Mouse (Mus musculus) embryonic facial prominence, embryonic 15.5 days (tissue): Measurements from ENCODE around the gene Sgms1. TPM values are rescaled to one million over a fixed set of nuclear protein-coding genes. Genes with fewer than 3 reads are reported as not detected.
"Not testable (repeated sequence)": the region's sequence is repeated elsewhere in the genome, so short reads cannot be mapped to it uniquely, and the experiment has no call there.

ENCODE experiments used
- ATAC-seq: fragments of 200-750 bp; cut with Nextera tagmentation; 2 replicates; pipeline ENCODE4 v1.8.0; 2017; ENCODE audit warnings: low read depth, moderate TSS enrichment; ENCODE audit not compliant: insufficient number of reproducible peaks, low FRiP score, low TSS enrichment
- H3K27ac ChIP-seq: fragments of 300-500 bp; sonication (generic); replicated peaks from 2 replicates; pipeline ENCODE4 v1.5.1; 2015; ENCODE audit warnings: mild to moderate bottlenecking, inconsistent platforms
- H3K27me3 ChIP-seq: fragments of 300-500 bp; sonication (generic); 2 replicates; pipeline ENCODE4 v1.6.1; 2015; ENCODE audit warnings: inconsistent platforms
- H3K36me3 ChIP-seq: fragments of 300-500 bp; sonication (generic); 2 replicates; pipeline ENCODE4 v1.6.1; 2015; ENCODE audit warnings: mild to moderate bottlenecking, inconsistent platforms
- H3K4me1 ChIP-seq: fragments of 300-500 bp; sonication (generic); 2 replicates; pipeline ENCODE4 v1.6.1; 2015; ENCODE audit warnings: inconsistent platforms
- H3K4me2 ChIP-seq: fragments of 300-500 bp; sonication (generic); replicated peaks from 2 replicates; pipeline ENCODE4 v1.6.1; 2015; ENCODE audit warnings: mild to moderate bottlenecking, inconsistent platforms
- H3K4me3 ChIP-seq: fragments of 300-500 bp; sonication (generic); replicated peaks from 2 replicates; pipeline ENCODE4 v1.5.1; 2015; ENCODE audit warnings: mild to moderate bottlenecking, inconsistent platforms
- H3K9ac ChIP-seq: fragments of 300-500 bp; sonication (generic); 2 replicates; pipeline ENCODE4 v1.6.1; 2015; ENCODE audit warnings: inconsistent platforms
- H3K9me3 ChIP-seq: fragments of 300-500 bp; sonication (generic); replicated peaks from 2 replicates; pipeline ENCODE4 v1.6.1; 2016; ENCODE audit warnings: inconsistent platforms
- WGBS: fragments of 180-500 bp; shearing (Covaris S2); methylation state at CpG from one replicate; pipeline ENCODE4 v1.1.7; 2015; 5-methylcytosine and 5-hydroxymethylcytosine counted together
- polyA plus RNA-seq: library from polyadenylated mRNA; unstranded; fragments of >200 nt; fragmentation: Nextera tagmentation; extraction: Ambion mirVana; gene quantifications from 2 replicates; pipeline ENCODE4 v1.2.1, GENCODE M21; 2015

Gene Sgms1
- polyA plus RNA-seq, 1 experiment from 2014 or later = 38.8 TPM

DNA sequence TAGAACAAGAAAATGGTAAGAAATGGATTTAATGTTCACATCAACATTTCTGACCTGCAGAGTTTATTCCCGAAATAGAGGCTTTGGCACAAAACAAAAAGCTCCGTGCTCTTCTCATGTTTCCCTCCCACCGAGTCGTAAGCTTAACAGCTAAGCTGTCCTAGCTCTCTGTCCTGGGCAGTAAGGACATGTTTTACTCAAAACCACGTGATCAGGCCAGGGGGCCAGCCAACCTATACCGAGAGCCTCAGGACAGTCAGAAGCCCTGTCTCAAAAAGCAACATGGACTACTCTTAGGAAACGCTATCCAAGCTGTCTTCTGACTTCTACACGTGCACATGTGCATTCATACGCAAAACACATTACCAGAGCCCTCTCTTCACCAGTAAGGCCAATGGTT, 23.1 kb downstream of the Sgms1 start:
- Histone ChIP-seq H3K9ac (no peak overlapping the region), H3K4me3 (no peak overlapping the region), H3K36me3 (no peaks in the 10 kb centered on the region), H3K9me3 (no peaks in the 10 kb centered on the region), H3K27ac (no peak overlapping the region), H3K4me2 (no peak overlapping the region), H3K4me1 (0 out of 2 replicates have a peak, but pooled peaks cover 5% of the 10 kb centered on the region), H3K27me3 (no peaks in the 10 kb centered on the region)
- ATAC-seq = no peak
- WGBS = 55% methylated on average over 9 of the region's 9 CpGs

DNA sequence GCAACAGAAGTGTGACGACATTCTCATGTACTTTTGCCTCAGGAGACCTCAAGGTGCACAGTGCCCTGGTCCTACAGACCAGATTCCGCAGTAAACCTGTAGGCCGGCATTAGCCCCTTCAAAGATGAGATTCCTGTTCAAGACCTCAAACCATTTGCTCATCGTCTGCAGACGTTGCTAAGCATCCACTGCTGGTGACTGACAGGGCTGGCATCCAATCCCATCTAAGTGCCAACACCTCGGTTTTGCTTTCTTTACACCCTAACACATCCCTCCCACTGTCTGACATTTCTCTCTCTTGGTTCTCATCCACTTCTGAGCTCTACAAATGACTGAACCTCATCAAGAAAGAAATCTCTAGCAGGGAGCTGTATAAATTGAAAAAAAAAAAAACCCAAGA, 24.4 kb downstream of the Sgms1 start:
- Histone ChIP-seq H3K9ac (no peak overlapping the region), H3K4me3 (no peak overlapping the region), H3K4me1 (0 out of 2 replicates have a peak, but pooled peaks cover 5% of the 10 kb centered on the region), H3K4me2 (no peak overlapping the region), H3K27me3 (no peaks in the 10 kb centered on the region), H3K9me3 (no peaks in the 10 kb centered on the region), H3K36me3 (no peaks in the 10 kb centered on the region), H3K27ac (no peak overlapping the region)
- no peak for ATAC-seq
- 86% methylated on average over 6 of the region's 6 CpGs for WGBS

DNA sequence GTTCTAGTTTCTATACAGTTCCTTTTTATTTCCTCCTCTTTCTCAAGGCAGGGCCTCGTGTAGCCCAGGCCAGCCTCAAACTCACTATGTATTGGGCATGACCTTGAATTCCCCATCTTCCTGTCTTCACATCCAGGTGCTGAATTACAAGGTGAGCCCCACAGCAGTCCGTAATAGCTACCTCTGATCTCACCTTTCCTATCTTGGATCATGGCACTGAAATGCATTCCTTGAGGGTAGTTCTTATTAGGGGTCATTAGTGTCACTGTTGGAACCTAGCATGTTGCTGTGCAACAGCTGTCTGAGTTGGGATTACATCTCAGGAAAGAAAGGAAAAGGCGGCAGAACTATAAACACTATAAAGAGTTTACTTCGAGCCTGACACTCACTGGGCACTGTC, 25.9 kb downstream of the Sgms1 start:
- H3K36me3 ChIP-seq = no peaks in the 10 kb centered on the region
- H3K9ac ChIP-seq = no peak overlapping the region
- no peak for ATAC-seq
- H3K4me2 ChIP-seq = no peak overlapping the region
- 80% methylated on average over 4 of the region's 4 CpGs for WGBS
- no peaks in the 10 kb centered on the region for H3K9me3 ChIP-seq
- H3K27ac ChIP-seq = no peak overlapping the region
- no peak overlapping the region for H3K4me3 ChIP-seq
- H3K4me1 ChIP-seq = 0 out of 2 replicates have a peak, but pooled peaks cover 5% of the 10 kb centered on the region
- no peaks in the 10 kb centered on the region for H3K27me3 ChIP-seq

DNA sequence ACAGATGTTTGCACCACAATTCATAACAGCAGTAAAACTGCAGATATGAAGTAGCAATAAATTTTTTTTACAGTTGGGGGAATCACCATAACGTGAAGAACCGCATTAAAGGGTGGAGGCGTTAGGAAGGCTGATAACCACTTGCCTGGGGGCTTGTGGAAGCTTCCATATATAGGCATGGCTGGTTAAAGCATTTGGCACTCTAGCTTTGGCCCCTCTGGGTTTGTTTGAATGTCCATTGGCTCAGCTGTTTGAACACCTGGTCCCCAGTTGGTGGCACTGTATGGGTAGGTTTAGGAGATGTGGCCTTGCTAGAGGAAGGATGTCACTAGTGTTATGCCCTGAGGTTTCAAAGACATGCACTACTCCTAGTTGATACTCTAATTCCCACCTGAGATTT, 27.0 kb downstream of the Sgms1 start:
- H3K36me3 ChIP-seq = no peaks in the 10 kb centered on the region
- H3K4me3 ChIP-seq = no peak overlapping the region
- WGBS = 63% methylated on average over 3 of the region's 3 CpGs
- H3K4me1 ChIP-seq = 0 out of 2 replicates have a peak, but pooled peaks cover 5% of the 10 kb centered on the region
- no peak overlapping the region for H3K9ac ChIP-seq
- H3K27ac ChIP-seq = no peak overlapping the region
- no peaks in the 10 kb centered on the region for H3K9me3 ChIP-seq
- no peak overlapping the region for H3K4me2 ChIP-seq
- H3K27me3 ChIP-seq = no peaks in the 10 kb centered on the region
- ATAC-seq = no peak

- H3K36me3 ChIP-seq = no peaks in the 10 kb centered on the region
- no peaks in the 10 kb centered on the region for H3K27me3 ChIP-seq
- no peak overlapping the region for H3K4me3 ChIP-seq
- H3K9ac ChIP-seq = no peak overlapping the region
- ATAC-seq = no peak
- H3K4me2 ChIP-seq = no peak overlapping the region
- no peak overlapping the region for H3K27ac ChIP-seq
- peaks cover 8% of the 10 kb centered on the region; the same call in 1 of the 2 replicates for H3K4me1 ChIP-seq
- WGBS = 77% methylated on average over 1 of the region's 1 CpGs
- H3K9me3 ChIP-seq = no peaks in the 10 kb centered on the region
These were observed 28.4 kb downstream of the Sgms1 start for GRCm38 (mm10) chr19:32360989-32361698.

DNA sequence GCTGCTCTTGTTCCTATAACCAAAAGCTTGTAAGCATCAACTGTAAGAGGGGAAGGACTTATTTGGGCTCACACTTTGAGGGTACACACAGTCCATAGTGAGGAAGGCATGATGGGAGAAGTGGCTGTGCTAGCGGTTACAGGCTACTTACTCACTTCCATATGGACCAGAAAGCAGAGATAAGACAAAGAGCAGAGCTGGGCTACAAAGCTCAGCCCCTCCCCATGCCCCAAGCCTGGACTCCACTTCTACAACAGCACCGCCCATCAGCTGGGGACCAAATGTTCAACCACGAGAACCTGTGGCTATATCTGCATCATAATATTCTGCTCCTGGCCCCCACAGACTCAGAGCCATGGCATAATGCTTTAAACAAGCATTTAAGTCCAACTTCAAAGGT, 29.0 kb downstream of the Sgms1 start:
- no peak overlapping the region for H3K27ac ChIP-seq
- no peak for ATAC-seq
- no peaks in the 10 kb centered on the region for H3K9me3 ChIP-seq
- no peaks in the 10 kb centered on the region for H3K36me3 ChIP-seq
- H3K4me3 ChIP-seq = no peak overlapping the region
- H3K4me1 ChIP-seq = peaks cover 14% of the 10 kb centered on the region; the same call in 1 of the 2 replicates
- no peak overlapping the region for H3K4me2 ChIP-seq
- WGBS = 62% methylated on average over 3 of the region's 3 CpGs
- no peak overlapping the region for H3K9ac ChIP-seq
- no peaks in the 10 kb centered on the region for H3K27me3 ChIP-seq

GRCm38 (mm10) chr19:32358699-32359517, 30.6 kb downstream of the Sgms1 start:
- Histone ChIP-seq H3K9me3 (no peaks in the 10 kb centered on the region), H3K9ac (no peak overlapping the region), H3K27ac (no peak overlapping the region), H3K36me3 (no peaks in the 10 kb centered on the region), H3K4me2 (no peak overlapping the region), H3K4me3 (no peak overlapping the region), H3K27me3 (no peaks in the 10 kb centered on the region), H3K4me1 (peaks cover 17% of the 10 kb centered on the region; the same call in 1 of the 2 replicates)
- ATAC-seq = no peak
- 83% methylated on average over 12 of the region's 12 CpGs for WGBS

DNA sequence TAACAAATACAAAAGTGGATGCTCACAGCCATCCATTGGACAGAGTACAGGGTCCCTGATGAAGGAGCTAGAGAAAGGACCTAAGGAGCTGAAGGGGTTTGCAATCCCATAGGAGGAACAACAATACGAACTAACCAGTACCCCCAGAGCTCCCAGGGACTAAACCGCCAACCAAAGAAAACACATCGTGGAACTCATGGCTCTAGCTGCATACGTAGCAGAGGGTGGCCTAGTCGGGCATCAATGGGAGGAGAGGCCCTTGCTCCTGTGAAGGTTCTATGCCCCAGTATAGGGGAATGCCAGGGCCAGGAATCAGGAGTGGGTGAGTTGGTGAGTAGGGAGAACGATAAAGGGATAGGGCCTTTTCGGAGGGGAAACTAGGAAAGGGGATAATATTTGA, 31.5 kb downstream of the Sgms1 start:
- H3K27me3 ChIP-seq, H3K4me2 ChIP-seq, H3K27ac ChIP-seq, H3K36me3 ChIP-seq, H3K4me3 ChIP-seq, ATAC-seq, H3K9me3 ChIP-seq, H3K9ac ChIP-seq: not testable (repeated sequence)
- peaks cover 17% of the 10 kb centered on the region; the same call in 1 of the 2 replicates for H3K4me1 ChIP-seq
- 96% methylated on average over 7 of the region's 7 CpGs for WGBS

DNA sequence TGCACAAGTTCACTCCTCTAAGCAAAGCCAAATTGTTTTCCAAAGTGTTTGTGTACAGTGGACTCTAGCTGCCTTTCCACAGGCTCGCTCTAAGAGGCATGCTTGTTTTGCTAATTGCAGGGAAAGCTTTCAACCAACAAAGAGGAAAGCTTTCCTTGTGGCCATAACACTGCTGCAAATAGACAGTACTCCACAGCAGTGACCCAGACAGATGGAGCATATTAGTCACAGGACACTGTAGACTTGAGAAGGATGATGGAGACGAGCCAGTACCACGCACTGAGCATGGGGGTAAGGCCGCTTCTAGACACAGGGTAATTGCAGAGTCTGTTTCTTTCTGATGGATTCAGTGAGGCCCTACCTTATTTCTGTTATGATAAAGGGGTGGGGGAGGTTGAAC, 33.3 kb downstream of the Sgms1 start:
- H3K36me3 ChIP-seq = no peaks in the 10 kb centered on the region
- H3K27me3 ChIP-seq = no peaks in the 10 kb centered on the region
- no peak overlapping the region for H3K4me3 ChIP-seq
- peak overlapping the region; percentile 84 for H3K27ac ChIP-seq
- ATAC-seq = peak; percentile 89
- no peak overlapping the region for H3K4me2 ChIP-seq
- no peak overlapping the region for H3K9ac ChIP-seq
- WGBS = 17% methylated on average over 4 of the region's 4 CpGs
- no peaks in the 10 kb centered on the region for H3K9me3 ChIP-seq
- peaks cover 12% of the 10 kb centered on the region; the same call in 1 of the 2 replicates for H3K4me1 ChIP-seq

DNA sequence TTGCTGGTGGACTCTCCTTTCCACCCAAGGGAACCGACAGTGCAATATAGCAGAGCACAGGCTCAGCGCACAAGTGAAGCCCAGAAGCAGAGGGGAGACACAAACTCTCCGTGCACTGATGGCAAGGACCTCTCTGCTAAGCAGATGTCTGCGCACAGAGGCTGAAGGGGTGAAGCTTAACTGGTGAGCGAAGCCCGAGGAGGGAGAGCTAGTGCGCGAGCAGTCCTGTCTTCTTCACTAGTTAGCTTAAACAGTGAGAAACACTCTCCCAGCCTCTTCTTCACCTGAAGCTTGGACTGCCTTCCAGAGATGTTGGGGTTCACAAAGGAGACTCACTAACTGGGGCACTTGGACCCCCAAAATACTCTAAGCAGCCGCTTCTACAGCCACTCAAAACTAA, 36.1 kb downstream of the Sgms1 start:
- ATAC-seq = no peak
- Histone ChIP-seq H3K9me3 (no peaks in the 10 kb centered on the region), H3K4me3 (no peak overlapping the region), H3K27ac (no peak overlapping the region), H3K4me1 (peaks cover 21% of the 10 kb centered on the region; the same call in 1 of the 2 replicates), H3K9ac (no peak overlapping the region), H3K4me2 (no peak overlapping the region), H3K36me3 (no peaks in the 10 kb centered on the region), H3K27me3 (no peaks in the 10 kb centered on the region)
- WGBS = 90% methylated on average over 9 of the region's 9 CpGs

- ATAC-seq = no peak
- Histone ChIP-seq H3K9ac (no peak overlapping the region), H3K36me3 (no peaks in the 10 kb centered on the region), H3K4me3 (no peak overlapping the region), H3K4me1 (peaks cover 33% of the 10 kb centered on the region), H3K27me3 (no peaks in the 10 kb centered on the region), H3K4me2 (no peak overlapping the region), H3K27ac (no peak overlapping the region), H3K9me3 (no peaks in the 10 kb centered on the region)
- 48% methylated on average over 7 of the region's 7 CpGs for WGBS
These were observed 40.4 kb downstream of the Sgms1 start for GRCm38 (mm10) chr19:32348955-32349654.
